Mouse (Mus musculus): ENCODE measurements around the gene Otx1.

GRCm38 (mm10) chr11:21999396-22000315 is 3.0 kb downstream of the Otx1 start:
- TF ChIP-seq POLR2A (IDR thresholded peaks at IDR 0.05; ENCODE audit: borderline replicate concordance, extremely low read depth, low read depth, low read length): no peak
- no peak for TF ChIP-seq CTCF (IDR thresholded peaks at IDR 0.05; ENCODE audit: insufficient read depth, low read length)
